Mouse (Mus musculus): ENCODE results near the gene Eif3i. TPM values are rescaled to one million over a fixed set of nuclear protein-coding genes. Genes with fewer than 3 reads are reported as not detected.

The Eif3i gene
- 200 and 208 TPM in 2 replicates for polyA plus RNA-seq (2016; fragmentation: Nextera tagmentation; extraction: Ambion mirVana)

DNA sequence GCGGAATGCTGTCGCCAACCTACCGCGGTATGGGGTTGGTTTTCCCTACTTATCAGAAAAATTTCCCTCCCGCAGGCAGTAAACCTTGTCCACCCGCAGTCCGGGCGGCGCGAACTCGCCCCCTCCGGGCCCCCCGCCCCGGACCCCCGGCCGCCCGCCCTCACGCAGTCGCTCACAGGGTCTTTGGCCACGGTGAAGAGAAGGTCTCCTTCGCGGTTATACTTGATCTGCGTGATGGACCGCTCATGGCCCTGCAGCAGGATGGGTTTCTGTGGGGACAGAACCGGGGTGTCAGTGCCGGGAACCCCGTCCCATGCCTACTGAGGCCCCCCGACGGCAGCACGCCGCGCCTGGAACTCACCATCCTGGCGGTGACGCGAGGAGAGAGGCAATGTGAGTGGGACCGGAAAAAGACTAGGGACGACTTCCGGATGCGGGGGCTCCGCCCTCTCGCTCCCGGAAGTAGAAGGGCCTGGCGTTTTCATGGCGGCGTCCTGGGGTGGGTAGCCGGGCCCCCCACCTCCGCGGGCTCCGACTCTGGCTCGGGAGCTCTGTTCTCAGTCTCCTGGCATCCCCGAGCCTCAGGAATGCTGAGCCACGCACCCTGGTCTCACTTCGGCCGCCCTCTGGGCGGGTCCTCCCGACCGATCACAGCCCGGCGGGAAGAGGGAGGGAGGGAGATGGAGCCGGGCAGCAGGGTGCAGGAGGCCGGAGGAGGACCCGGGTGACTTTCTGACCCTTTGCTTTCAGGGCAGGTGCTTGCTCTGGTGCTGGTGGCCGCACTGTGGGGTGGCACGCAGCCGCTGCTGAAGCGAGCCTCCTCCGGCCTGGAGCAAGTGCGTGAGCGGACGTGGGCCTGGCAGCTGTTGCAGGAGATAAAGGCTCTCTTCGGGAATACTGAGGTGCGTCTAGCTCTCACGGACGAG lies at the start of gene Eif3i, which contains the start of gene Tmem234:
Gene Eif3i, minus strand, starts transcription at position 416 of the 926 bp plus-strand sequence.
Gene Tmem234, plus strand, starts transcription at position 436 of the 926 bp plus-strand sequence.
- no peaks in the 10 kb centered on the region for H3K27me3 ChIP-seq (replicated peaks)
- H3K4me1 ChIP-seq, result peaks cover 27% of the 10 kb centered on the region
- peak within 1 kb of the TSS; percentile 70 for H3K9ac ChIP-seq
- H3K4me2 ChIP-seq (replicated peaks), result peak within 1 kb of the TSS; percentile 91
- H3K9me3 ChIP-seq, result no peaks in the 10 kb centered on the region
- peaks cover 52% of the 10 kb centered on the region for H3K36me3 ChIP-seq
- H3K4me3 ChIP-seq, result peak within 1 kb of the TSS; percentile 93
- peak; percentile 88 for ATAC-seq (ENCODE audit: low FRiP score, low read depth)
- peak within 1 kb of the TSS; percentile 33; the same call in 1 of the 2 replicates for H3K27ac ChIP-seq
- WGBS, result under 1% methylated on average over 74 of the region's 74 CpGs

DNA sequence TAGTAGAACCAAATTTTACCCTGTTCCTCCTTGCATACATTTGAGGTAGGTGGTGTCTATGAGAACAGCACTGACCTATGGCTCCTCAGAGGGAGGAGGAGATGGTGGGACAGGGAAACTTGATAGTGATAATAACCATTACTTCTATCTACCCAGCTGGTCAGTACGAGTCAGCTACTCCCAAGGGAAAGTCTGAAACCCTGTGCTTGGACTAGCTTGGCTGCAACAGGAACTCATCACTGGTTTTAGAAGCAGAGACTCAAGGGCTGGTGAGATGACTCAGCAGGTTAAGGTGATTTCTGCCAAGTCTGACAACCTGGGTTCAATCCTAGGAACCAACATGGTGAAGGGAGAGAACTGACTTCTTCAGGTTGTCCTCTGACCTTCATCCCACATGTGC lies 48.2 kb upstream of the Eif3i start:
- no peak for ATAC-seq (ENCODE audit: low FRiP score, low read depth)
- H3K4me3 ChIP-seq, result no peak overlapping the region
- H3K4me2 ChIP-seq (replicated peaks), result no peak overlapping the region
- 92% methylated on average over 1 of the region's 1 CpGs for WGBS
- no peak overlapping the region for H3K27ac ChIP-seq
- no peaks in the 10 kb centered on the region for H3K27me3 ChIP-seq (replicated peaks)
- peaks cover 81% of the 10 kb centered on the region for H3K36me3 ChIP-seq
- H3K9me3 ChIP-seq, result no peaks in the 10 kb centered on the region
- no peaks in the 10 kb centered on the region for H3K4me1 ChIP-seq
- H3K9ac ChIP-seq, result no peak overlapping the region

DNA sequence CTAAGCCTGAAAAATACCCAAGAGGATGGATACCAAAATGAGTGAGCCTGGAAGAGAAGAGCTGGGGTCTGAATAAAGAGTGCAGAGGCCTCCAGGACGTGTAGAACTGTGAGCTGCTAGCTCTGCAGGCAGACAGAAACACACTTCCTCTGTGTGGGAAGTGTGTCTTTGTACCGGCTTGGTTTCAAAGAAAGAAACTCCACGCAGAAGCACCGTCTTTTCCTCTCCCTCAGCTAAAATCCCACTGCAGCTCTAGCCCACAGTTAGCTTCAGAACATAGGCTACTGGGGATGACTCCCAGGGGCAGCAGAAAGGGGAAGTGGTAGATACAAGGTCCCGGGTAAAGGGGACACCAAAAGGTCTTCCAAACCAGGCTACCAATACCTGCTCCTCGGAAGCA lies 44.8 kb upstream of the Eif3i start:
- H3K4me2 ChIP-seq (replicated peaks), result no peak overlapping the region
- no peak overlapping the region for H3K4me3 ChIP-seq
- no peak for ATAC-seq (ENCODE audit: low FRiP score, low read depth)
- peaks cover 6% of the 10 kb centered on the region; the same call in 1 of the 2 replicates for H3K4me1 ChIP-seq
- WGBS, result 91% methylated on average over 6 of the region's 6 CpGs
- no peaks in the 10 kb centered on the region for H3K9me3 ChIP-seq
- no peaks in the 10 kb centered on the region for H3K27me3 ChIP-seq (replicated peaks)
- no peak overlapping the region for H3K9ac ChIP-seq
- no peak overlapping the region for H3K27ac ChIP-seq
- H3K36me3 ChIP-seq, result peaks cover 53% of the 10 kb centered on the region

DNA sequence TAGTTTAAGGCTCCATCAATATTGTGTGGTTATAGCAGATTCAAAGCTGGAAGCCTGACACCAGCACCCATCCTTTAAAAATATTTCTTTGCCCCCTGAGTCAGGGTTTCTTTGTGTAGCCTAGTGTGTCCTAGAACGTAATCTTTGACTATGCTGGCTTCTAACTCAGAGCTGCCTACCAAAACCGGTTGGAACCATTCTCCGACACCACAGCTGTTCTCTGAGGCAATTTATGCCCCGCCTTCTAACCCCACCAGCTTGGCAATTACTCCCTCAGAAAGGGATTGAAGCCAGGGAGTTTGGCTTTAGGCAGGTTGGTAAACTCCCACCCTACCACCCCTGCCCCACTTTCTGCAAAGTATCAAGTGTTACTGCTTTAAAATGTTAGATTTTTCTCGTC lies 41.3 kb upstream of the Eif3i start:
- H3K27ac ChIP-seq, result no peak overlapping the region
- peaks cover 43% of the 10 kb centered on the region for H3K36me3 ChIP-seq
- H3K4me2 ChIP-seq (replicated peaks), result peak overlapping the region; percentile 95; the same call in 1 of the 2 replicates
- WGBS, result 52% methylated on average over 5 of the region's 5 CpGs
- no peak overlapping the region for H3K9ac ChIP-seq
- peaks cover 23% of the 10 kb centered on the region for H3K4me1 ChIP-seq
- H3K27me3 ChIP-seq (replicated peaks), result no peaks in the 10 kb centered on the region
- no peak for ATAC-seq (ENCODE audit: low FRiP score, low read depth)
- H3K9me3 ChIP-seq, result no peaks in the 10 kb centered on the region
- H3K4me3 ChIP-seq, result no peak overlapping the region

DNA sequence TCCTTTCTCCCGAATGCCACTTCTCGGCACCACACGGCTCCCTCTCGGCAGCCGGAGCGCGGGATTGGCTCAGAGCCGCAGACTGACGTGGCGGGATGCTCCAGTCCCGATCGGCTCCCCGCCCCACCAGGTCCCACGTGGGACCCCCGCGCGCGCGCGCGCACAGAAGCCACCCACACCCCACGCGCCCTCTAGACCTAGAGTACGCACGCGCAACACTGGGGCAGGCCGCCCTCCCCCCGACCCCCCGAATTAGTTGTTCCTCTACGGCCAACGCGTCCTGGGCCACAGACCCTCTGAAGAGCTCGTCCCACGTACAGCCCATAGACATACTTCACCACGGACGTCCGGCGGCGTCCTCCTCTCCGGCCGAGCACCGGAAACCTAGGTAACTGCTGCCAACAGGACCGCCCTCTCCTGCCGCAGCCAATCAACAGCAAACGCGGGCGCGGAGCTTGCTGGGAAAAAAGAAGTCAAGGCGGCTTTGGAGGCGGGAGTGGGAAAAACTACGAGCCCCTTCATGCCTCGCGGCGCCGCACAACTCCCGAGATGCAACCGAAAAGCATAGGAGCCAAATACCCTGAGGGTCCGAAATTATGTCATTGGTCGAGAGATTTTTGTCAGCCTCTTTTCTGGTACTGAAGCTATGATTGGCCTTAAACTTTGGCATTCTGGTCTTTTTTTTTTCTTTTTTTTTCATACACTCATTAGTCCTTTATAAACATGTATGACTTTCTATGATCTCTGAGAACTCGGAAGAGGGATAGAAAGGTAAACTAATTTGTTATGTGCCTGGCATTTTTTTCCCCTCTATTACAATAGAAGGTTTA lies 40.4 kb upstream of the Eif3i start, which contains the start of gene Txlna:
Gene Txlna, minus strand, starts transcription at position 428 of the 830 bp plus-strand sequence.
- H3K27me3 ChIP-seq (replicated peaks), result no peaks in the 10 kb centered on the region
- no peaks in the 10 kb centered on the region for H3K9me3 ChIP-seq
- H3K9ac ChIP-seq, result peak within 1 kb of the TSS; percentile 85
- H3K36me3 ChIP-seq, result peaks cover 44% of the 10 kb centered on the region
- under 1% methylated on average over 60 of the region's 60 CpGs for WGBS
- peak; percentile 97 for ATAC-seq (ENCODE audit: low FRiP score, low read depth)
- peak within 1 kb of the TSS; percentile 95 for H3K4me2 ChIP-seq (replicated peaks)
- H3K27ac ChIP-seq, result peak within 1 kb of the TSS; percentile 81
- peak within 1 kb of the TSS; percentile 66 for H3K4me3 ChIP-seq
- H3K4me1 ChIP-seq, result peaks cover 23% of the 10 kb centered on the region

DNA sequence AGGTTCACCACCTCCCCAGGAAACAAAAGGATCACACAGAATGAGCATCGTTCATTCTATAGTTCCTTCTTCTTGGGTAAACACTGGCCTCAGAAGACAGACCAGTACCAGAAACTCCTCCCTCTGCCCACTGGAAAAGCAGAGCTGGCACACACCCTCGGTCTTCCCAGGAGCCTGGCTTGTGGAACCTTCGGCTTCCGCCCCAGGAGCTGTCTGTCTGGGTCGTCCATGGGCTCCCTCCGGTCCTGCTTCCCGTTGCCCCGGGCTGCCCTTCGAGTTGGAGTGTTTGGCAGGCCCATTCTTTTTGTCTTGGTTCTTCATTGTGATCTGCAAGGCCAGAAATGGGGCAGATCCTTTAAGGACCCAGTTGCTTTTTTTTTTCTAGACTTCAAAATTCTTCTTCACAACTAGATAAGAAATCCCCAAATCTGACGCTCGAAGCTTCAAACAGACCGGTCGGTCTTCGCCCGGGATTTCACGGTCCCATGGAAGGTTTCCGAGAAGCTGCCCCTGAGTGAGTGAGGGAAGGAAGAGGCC lies 39.7 kb upstream of the Eif3i start:
- ATAC-seq (ENCODE audit: low FRiP score, low read depth), result no peak
- Histone ChIP-seq H3K4me1 (peaks cover 23% of the 10 kb centered on the region), H3K9me3 (no peaks in the 10 kb centered on the region), H3K9ac (peak overlapping the region; percentile 85), H3K27me3 (replicated peaks) (no peaks in the 10 kb centered on the region), H3K36me3 (peaks cover 43% of the 10 kb centered on the region), H3K4me3 (peak overlapping the region; percentile 66), H3K27ac (peak overlapping the region; percentile 29; the same call in 1 of the 2 replicates), H3K4me2 (replicated peaks) (peak overlapping the region; percentile 95)
- 7% methylated on average over 17 of the region's 17 CpGs for WGBS

DNA sequence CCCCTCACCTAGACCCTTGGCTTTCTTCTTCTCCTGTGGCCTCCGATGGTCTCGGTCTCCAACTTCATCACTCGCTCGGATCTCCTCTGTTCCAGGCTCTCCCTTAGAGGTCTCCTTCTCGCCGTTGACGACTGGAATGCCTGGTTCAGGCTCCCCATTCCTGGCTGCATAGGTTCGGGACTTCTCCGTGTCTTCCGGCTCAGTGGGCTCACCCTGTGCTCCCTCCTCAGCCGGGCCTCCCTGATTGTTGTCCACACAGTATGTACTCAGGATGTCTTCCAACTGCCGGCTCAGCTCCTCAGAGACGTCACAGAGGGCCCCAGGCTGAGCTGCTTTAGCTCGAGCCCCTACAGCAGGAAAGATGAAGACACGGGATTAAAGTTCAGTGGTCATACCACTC lies 38.8 kb upstream of the Eif3i start:
- peaks cover 23% of the 10 kb centered on the region for H3K4me1 ChIP-seq
- ATAC-seq (ENCODE audit: low FRiP score, low read depth), result no peak
- peak overlapping the region; percentile 95 for H3K4me2 ChIP-seq (replicated peaks)
- H3K36me3 ChIP-seq, result peaks cover 47% of the 10 kb centered on the region
- 0 out of 2 replicates have a peak overlapping the region, but pooled peaks have one; percentile 66 for H3K4me3 ChIP-seq
- no peaks in the 10 kb centered on the region for H3K9me3 ChIP-seq
- 89% methylated on average over 15 of the region's 15 CpGs for WGBS
- no peak overlapping the region for H3K27ac ChIP-seq
- H3K27me3 ChIP-seq (replicated peaks), result no peaks in the 10 kb centered on the region
- peak overlapping the region; percentile 85 for H3K9ac ChIP-seq

DNA sequence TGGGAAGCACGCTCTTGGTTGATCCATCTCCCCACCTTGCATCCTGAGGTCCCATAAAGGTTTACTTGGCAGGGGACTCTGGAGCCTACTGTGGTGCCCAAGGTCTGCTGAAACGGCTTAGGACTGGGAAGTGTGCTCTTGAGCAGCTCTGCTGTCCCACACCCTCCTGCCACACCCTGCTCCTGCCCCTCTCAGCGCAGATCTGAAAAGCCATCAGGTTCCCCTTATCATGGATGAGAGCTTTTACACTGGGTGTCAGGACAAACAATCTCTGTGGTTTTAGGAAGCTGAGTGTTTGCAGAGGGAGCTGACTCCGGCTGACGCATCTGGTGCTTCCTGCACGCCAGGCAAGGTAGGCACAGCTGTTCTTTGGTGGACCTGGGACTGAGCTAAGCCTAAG lies 33.4 kb upstream of the Eif3i start:
- no peaks in the 10 kb centered on the region for H3K27me3 ChIP-seq (replicated peaks)
- ATAC-seq (ENCODE audit: low FRiP score, low read depth), result no peak
- no peaks in the 10 kb centered on the region for H3K9me3 ChIP-seq
- H3K36me3 ChIP-seq, result peaks cover 93% of the 10 kb centered on the region
- 96% methylated on average over 6 of the region's 6 CpGs for WGBS
- H3K4me1 ChIP-seq, result peaks cover 12% of the 10 kb centered on the region
- no peak overlapping the region for H3K4me2 ChIP-seq (replicated peaks)
- H3K9ac ChIP-seq, result no peak overlapping the region
- H3K27ac ChIP-seq, result no peak overlapping the region
- H3K4me3 ChIP-seq, result no peak overlapping the region

DNA sequence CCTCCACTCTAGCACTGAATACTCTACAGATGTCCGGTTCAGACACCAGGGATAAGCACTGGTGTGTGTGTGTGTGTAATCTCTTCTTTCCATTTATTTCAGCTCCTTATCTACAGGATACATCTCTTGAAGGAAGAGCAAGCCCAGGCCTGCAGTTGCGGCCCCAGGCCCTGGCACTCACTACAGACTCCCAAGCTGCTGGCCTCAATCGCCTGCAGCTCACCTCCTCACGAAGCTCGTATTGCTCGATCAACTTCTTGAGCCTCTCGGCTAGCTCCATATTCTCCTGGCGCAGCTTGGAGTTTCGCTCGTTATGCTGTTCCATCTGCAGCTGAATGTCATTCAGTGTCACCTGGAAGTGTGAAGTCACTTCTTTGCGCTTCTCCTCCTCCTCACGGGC lies 31.4 kb upstream of the Eif3i start:
- WGBS, result 92% methylated on average over 12 of the region's 12 CpGs
- no peak overlapping the region for H3K27ac ChIP-seq
- peaks cover 97% of the 10 kb centered on the region for H3K36me3 ChIP-seq
- H3K4me3 ChIP-seq, result no peak overlapping the region
- H3K4me2 ChIP-seq (replicated peaks), result no peak overlapping the region
- no peak overlapping the region for H3K9ac ChIP-seq
- no peak for ATAC-seq (ENCODE audit: low FRiP score, low read depth)
- H3K4me1 ChIP-seq, result peaks cover 7% of the 10 kb centered on the region
- no peaks in the 10 kb centered on the region for H3K27me3 ChIP-seq (replicated peaks)
- H3K9me3 ChIP-seq, result no peaks in the 10 kb centered on the region

DNA sequence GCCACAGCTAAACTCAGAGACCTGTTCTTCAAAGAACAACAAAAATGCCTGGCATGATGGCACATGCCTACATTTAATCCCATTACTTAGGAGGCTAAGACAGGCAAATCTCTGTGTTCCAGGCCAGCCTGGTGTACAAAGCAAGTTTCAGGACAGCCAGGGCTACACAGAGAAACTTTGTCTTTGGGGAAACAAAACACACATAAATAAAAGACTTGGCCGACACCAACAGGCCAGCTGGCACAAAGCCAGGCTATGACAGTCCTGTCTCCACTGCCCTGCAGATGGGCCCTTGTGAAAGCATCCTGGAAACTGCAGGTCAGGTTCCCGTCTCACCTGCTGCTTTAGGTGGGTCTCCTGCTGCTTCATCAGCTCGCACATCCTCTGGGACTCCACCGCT lies 30.5 kb upstream of the Eif3i start:
- no peaks in the 10 kb centered on the region for H3K27me3 ChIP-seq (replicated peaks)
- ATAC-seq (ENCODE audit: low FRiP score, low read depth), result no peak
- H3K27ac ChIP-seq, result no peak overlapping the region
- WGBS, result 80% methylated on average over 4 of the region's 4 CpGs
- H3K4me3 ChIP-seq, result no peak overlapping the region
- no peaks in the 10 kb centered on the region for H3K9me3 ChIP-seq
- H3K36me3 ChIP-seq, result peaks cover 97% of the 10 kb centered on the region
- H3K9ac ChIP-seq, result no peak overlapping the region
- H3K4me1 ChIP-seq, result peaks cover 7% of the 10 kb centered on the region
- no peak overlapping the region for H3K4me2 ChIP-seq (replicated peaks)

DNA sequence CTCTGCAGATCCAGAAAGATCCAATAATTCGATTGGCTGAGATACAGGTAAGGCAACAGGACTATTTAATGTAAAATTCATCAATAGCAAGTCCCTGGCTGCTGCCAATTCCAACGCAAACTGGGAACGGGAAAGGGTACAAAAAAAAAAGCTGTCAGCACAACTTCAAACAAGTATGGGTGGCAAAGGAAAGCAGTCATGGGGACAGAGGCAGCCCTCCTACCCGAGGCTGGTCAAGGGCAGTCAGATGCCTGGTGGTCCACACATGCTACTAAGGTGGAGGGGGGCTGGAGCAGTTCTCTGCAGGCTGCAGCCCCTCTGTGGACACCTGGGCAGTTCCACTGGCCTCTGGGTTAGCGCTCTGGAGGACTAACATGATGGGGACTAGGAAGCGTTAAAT lies 25.6 kb upstream of the Eif3i start:
- Histone ChIP-seq H3K4me2 (replicated peaks) (no peak overlapping the region), H3K27ac (no peak overlapping the region), H3K4me1 (peaks cover 27% of the 10 kb centered on the region), H3K9me3 (no peaks in the 10 kb centered on the region), H3K9ac (no peak overlapping the region), H3K27me3 (replicated peaks) (no peaks in the 10 kb centered on the region), H3K4me3 (no peak overlapping the region), H3K36me3 (peaks cover 49% of the 10 kb centered on the region)
- no peak for ATAC-seq (ENCODE audit: low FRiP score, low read depth)
- 80% methylated on average over 6 of the region's 6 CpGs for whole genome bisulfite sequencing
